Mouse (Mus musculus) stomach, postnatal 0 days (tissue): Measurements from ENCODE around the gene Gm17657.

Source experiments
- CTCF ChIP-seq: IDR thresholded peaks from 2 replicates; pipeline ENCODE4 v1.5.1; 2016; ENCODE audit warnings: antibody characterized with exemption, low read depth, mild to moderate bottlenecking, moderate library complexity
- EP300 ChIP-seq: optimal IDR thresholded peaks from 2 replicates; pipeline ENCODE3; 2016; ENCODE audit warnings: antibody characterized with exemption

DNA sequence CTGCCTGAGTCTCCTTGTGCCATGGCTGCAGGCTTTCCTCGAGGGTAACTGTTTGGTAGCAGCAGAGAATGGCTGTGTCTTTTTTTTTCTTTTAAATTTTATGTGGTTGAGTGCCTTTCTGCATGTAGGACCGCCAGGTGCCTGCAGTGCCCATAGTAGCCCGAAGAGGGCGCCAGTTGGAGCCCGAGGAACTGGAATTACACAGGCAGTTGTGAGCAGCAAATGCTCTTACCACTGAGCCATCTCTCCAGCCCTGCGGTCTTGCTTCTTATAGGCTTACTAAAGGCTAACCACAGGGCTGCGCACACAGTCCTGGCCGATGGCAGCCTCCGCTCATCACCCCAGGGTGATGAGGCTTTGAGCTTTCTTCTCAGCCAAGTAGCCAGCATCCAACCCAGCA lies 18.2 kb downstream of the Gm17657 start:
- TF ChIP-seq CTCF, result peak; percentile 32; the same call in 1 of the 2 replicates
- TF ChIP-seq EP300, result no peak
